Mouse (Mus musculus) stomach, embryonic 15.5 days (tissue): Measurements from ENCODE around the gene Slc1a5. TPM values are rescaled to one million over a fixed set of nuclear protein-coding genes. Genes with fewer than 3 reads are reported as not detected.
A peak's percentile ranks its signal among the peaks of the same experiment; 100 is the strongest.

Experiments
- ATAC-seq: fragments of 200-750 bp; cut with Nextera tagmentation; 2 replicates; pipeline ENCODE4 v1.8.0; 2017; ENCODE audit warnings: low read depth, moderate number of reproducible peaks, moderate TSS enrichment; ENCODE audit not compliant: insufficient read depth, low FRiP score
- H3K27ac ChIP-seq: fragments of 300-500 bp; sonication (generic); 2 replicates; pipeline ENCODE4 v1.5.1; 2015; ENCODE audit warnings: mild to moderate bottlenecking, inconsistent platforms
- H3K27me3 ChIP-seq: fragments of 300-500 bp; sonication (generic); replicated peaks from 2 replicates; pipeline ENCODE4 v1.6.1; 2015; ENCODE audit warnings: inconsistent platforms
- H3K36me3 ChIP-seq: fragments of 300-500 bp; sonication (generic); 2 replicates; pipeline ENCODE4 v1.6.1; 2015; ENCODE audit warnings: inconsistent platforms
- H3K4me1 ChIP-seq: fragments of 300-500 bp; sonication (generic); 2 replicates; pipeline ENCODE4 v1.6.1; 2015; ENCODE audit warnings: inconsistent platforms
- H3K4me2 ChIP-seq: fragments of 300-500 bp; sonication (generic); 2 replicates; pipeline ENCODE4 v1.6.1; 2015; ENCODE audit warnings: mild to moderate bottlenecking, inconsistent platforms
- H3K4me3 ChIP-seq: fragments of 300-500 bp; sonication (generic); replicated peaks from 2 replicates; pipeline ENCODE4 v1.5.1; 2015; ENCODE audit warnings: inconsistent platforms
- H3K9ac ChIP-seq: fragments of 300-500 bp; sonication (generic); 2 replicates; pipeline ENCODE4 v1.6.1; 2015; ENCODE audit warnings: inconsistent platforms
- H3K9me3 ChIP-seq: fragments of 300-500 bp; sonication (generic); 2 replicates; pipeline ENCODE4 v1.6.1; 2016; ENCODE audit warnings: inconsistent platforms
- WGBS: fragments of 180-500 bp; shearing (Covaris S2); methylation state at CpG from one replicate; pipeline ENCODE4 v1.1.7; 2015; 5-methylcytosine and 5-hydroxymethylcytosine counted together
- polyA plus RNA-seq: library from polyadenylated mRNA; unstranded; fragments of >200 nt; fragmentation: Nextera tagmentation; extraction: Ambion mirVana; gene quantifications from 2 replicates; pipeline ENCODE4 v1.2.1, GENCODE M21; 2015

Slc1a5 gene
- polyA plus RNA-seq, 1 experiment from 2014 or later, result 66.3 TPM

DNA sequence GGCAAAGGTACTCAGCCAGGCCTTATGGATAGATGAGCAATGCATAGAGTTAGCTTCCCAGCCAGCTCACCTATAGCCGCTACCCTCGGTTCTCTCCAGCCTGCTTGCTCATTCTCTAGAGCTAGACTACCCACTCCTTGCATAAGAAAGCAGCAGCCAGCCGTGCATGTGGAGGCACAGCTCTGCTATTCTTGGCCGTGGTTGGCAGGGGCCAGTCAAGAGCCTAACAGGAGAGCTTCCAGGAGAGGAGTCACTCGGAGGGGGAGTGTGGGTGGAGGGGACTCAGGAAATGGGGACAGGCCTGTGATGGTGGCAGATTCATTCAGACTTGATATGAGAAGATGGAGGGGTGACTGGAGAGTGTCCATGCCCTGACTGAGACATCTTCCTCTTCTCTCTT, 42.6 kb downstream of the Slc1a5 start:
- Histone ChIP-seq H3K4me1 (peaks cover 21% of the 10 kb centered on the region), H3K9ac (no peak overlapping the region), H3K4me3 (no peak overlapping the region), H3K4me2 (no peak overlapping the region), H3K27me3 (no peaks in the 10 kb centered on the region), H3K27ac (no peak overlapping the region), H3K36me3 (peaks cover 47% of the 10 kb centered on the region), H3K9me3 (no peaks in the 10 kb centered on the region)
- 73% methylated on average over 5 of the region's 5 CpGs for WGBS
- ATAC-seq, result no peak

- H3K36me3 ChIP-seq, result peaks cover 66% of the 10 kb centered on the region
- H3K9ac ChIP-seq, result no peak overlapping the region
- 81% methylated on average over 10 of the region's 10 CpGs for WGBS
- peaks cover 13% of the 10 kb centered on the region; the same call in 1 of the 2 replicates for H3K4me1 ChIP-seq
- ATAC-seq, result no peak
- H3K4me3 ChIP-seq, result no peak overlapping the region
- H3K27ac ChIP-seq, result no peak overlapping the region
- H3K9me3 ChIP-seq, result no peaks in the 10 kb centered on the region
- H3K4me2 ChIP-seq, result no peak overlapping the region
- H3K27me3 ChIP-seq, result no peaks in the 10 kb centered on the region
These were observed 44.6 kb downstream of the Slc1a5 start for GRCm38 (mm10) chr7:16825785-16826184.

- no peak overlapping the region for H3K4me3 ChIP-seq
- 0 out of 2 replicates have a peak, but pooled peaks cover 8% of the 10 kb centered on the region for H3K4me1 ChIP-seq
- H3K27me3 ChIP-seq, result no peaks in the 10 kb centered on the region
- H3K9me3 ChIP-seq, result no peaks in the 10 kb centered on the region
- H3K9ac ChIP-seq, result no peak overlapping the region
- H3K27ac ChIP-seq, result no peak overlapping the region; the same call in 1 of the 2 replicates
- H3K4me2 ChIP-seq, result no peak overlapping the region
- 76% methylated on average over 5 of the region's 5 CpGs for WGBS
- peaks cover 74% of the 10 kb centered on the region for H3K36me3 ChIP-seq
- no peak for ATAC-seq
These were observed 45.4 kb downstream of the Slc1a5 start for GRCm38 (mm10) chr7:16826571-16826970.

DNA sequence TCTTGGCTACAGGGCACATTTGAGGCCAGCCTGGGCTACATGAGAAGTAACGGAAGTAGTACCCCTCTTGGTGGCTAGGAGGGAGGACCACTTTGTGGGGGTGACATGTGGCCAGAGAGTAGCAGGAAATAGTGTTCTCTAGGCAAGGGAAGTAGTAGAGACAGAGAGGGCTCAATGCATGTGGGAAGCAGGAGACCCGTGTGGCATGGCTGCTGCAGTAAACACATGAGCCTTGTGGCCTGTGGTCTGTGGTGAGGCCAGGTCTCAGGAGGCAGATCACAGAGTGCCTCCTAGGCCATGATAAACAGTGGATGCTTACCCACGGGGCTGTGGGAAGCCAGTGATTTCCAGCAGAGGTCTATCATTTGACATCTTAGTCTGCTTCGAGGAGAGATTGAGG, 46.1 kb downstream of the Slc1a5 start:
- ATAC-seq, result no peak
- H3K27me3 ChIP-seq, result no peaks in the 10 kb centered on the region
- H3K4me3 ChIP-seq, result no peak overlapping the region
- H3K9me3 ChIP-seq, result no peaks in the 10 kb centered on the region
- H3K36me3 ChIP-seq, result peaks cover 81% of the 10 kb centered on the region
- 0 out of 2 replicates have a peak, but pooled peaks cover 5% of the 10 kb centered on the region for H3K4me1 ChIP-seq
- H3K9ac ChIP-seq, result no peak overlapping the region
- WGBS, result 67% methylated on average over 4 of the region's 4 CpGs
- H3K27ac ChIP-seq, result no peak overlapping the region
- H3K4me2 ChIP-seq, result no peak overlapping the region

GRCm38 (mm10) chr7:16830449-16830848, 49.3 kb downstream of the Slc1a5 start:
- Histone ChIP-seq H3K4me1 (no peaks in the 10 kb centered on the region), H3K27me3 (no peaks in the 10 kb centered on the region), H3K9ac (no peak overlapping the region), H3K27ac (no peak overlapping the region), H3K36me3 (peaks cover 89% of the 10 kb centered on the region), H3K9me3 (no peaks in the 10 kb centered on the region), H3K4me3 (no peak overlapping the region), H3K4me2 (no peak overlapping the region)
- WGBS, result 82% methylated on average over 9 of the region's 9 CpGs
- ATAC-seq, result no peak

- Histone ChIP-seq H3K27ac (no peak overlapping the region), H3K27me3 (no peaks in the 10 kb centered on the region), H3K9me3 (no peaks in the 10 kb centered on the region), H3K4me2 (no peak overlapping the region), H3K36me3 (peaks cover 54% of the 10 kb centered on the region), H3K4me1 (peaks cover 9% of the 10 kb centered on the region; the same call in 1 of the 2 replicates), H3K9ac (no peak overlapping the region), H3K4me3 (no peak overlapping the region)
- 88% methylated on average over 18 of the region's 18 CpGs for WGBS
- no peak for ATAC-seq
These were observed 57.0 kb downstream of the Slc1a5 start for GRCm38 (mm10) chr7:16837916-16838803.

GRCm38 (mm10) chr7:16838804-16839426, 57.8 kb downstream of the Slc1a5 start:
- no peaks in the 10 kb centered on the region for H3K9me3 ChIP-seq
- 76% methylated on average over 6 of the region's 6 CpGs for WGBS
- H3K27ac ChIP-seq, result no peak overlapping the region
- peaks cover 49% of the 10 kb centered on the region for H3K36me3 ChIP-seq
- no peak for ATAC-seq
- H3K27me3 ChIP-seq, result no peaks in the 10 kb centered on the region
- H3K4me2 ChIP-seq, result no peak overlapping the region
- H3K4me1 ChIP-seq, result peaks cover 16% of the 10 kb centered on the region
- no peak overlapping the region for H3K9ac ChIP-seq
- H3K4me3 ChIP-seq, result no peak overlapping the region

- Histone ChIP-seq H3K27ac (no peak overlapping the region), H3K9ac (no peak overlapping the region), H3K9me3 (no peaks in the 10 kb centered on the region), H3K4me1 (peaks cover 21% of the 10 kb centered on the region), H3K27me3 (no peaks in the 10 kb centered on the region), H3K4me3 (no peak overlapping the region), H3K36me3 (peaks cover 43% of the 10 kb centered on the region), H3K4me2 (no peak overlapping the region)
- no peak for ATAC-seq
- WGBS, result 91% methylated on average over 12 of the region's 12 CpGs
These were observed 58.4 kb downstream of the Slc1a5 start for GRCm38 (mm10) chr7:16839427-16840108.

DNA sequence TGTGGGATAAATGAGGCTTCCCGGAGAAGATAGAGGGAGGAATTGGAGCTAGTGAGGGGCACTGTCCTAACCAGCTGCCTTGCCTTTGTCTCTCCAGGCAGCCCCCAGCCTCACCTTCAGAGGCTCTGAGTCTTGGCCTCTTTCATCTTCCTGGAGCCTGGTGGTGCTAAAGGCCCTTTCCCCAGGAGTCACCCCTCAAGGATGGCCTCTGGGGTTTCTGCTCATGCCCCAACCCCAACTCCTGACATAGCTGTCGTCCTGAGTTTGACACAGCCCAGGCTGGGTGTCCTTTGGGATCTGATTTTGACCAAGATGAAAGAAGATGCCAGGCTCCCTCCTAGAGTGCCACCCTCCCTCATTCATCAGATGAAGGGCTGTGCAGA, 59.0 kb downstream of the Slc1a5 start:
- Histone ChIP-seq H3K9me3 (no peaks in the 10 kb centered on the region), H3K36me3 (peaks cover 38% of the 10 kb centered on the region), H3K4me3 (no peak overlapping the region), H3K9ac (no peak overlapping the region), H3K4me1 (peaks cover 26% of the 10 kb centered on the region), H3K27me3 (no peaks in the 10 kb centered on the region), H3K4me2 (no peak overlapping the region), H3K27ac (no peak overlapping the region)
- no peak for ATAC-seq
- 86% methylated on average over 2 of the region's 2 CpGs for WGBS

DNA sequence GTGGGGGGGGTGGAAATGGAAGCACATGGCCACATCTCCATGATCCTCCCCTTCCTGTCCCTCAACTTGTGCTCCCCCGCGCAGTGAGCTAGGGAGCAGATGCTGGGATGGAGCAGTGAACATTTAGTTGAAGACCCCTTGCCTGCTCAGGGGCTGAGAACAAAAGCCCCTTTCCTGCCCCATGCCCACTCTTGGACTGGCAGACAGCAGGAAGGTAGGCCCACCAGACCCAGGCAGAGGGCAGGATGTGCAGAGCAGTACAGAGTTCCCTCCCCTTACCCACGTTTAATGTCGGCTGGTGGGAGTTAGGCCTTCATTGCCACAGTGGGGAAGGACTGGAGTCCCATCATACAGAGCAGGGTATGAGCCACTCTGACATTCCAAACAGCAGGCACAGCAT, 59.9 kb downstream of the Slc1a5 start:
- Histone ChIP-seq H3K36me3 (peaks cover 37% of the 10 kb centered on the region), H3K9ac (no peak overlapping the region), H3K27me3 (no peaks in the 10 kb centered on the region), H3K4me2 (no peak overlapping the region), H3K4me1 (peaks cover 31% of the 10 kb centered on the region), H3K27ac (peak overlapping the region; percentile 77), H3K4me3 (no peak overlapping the region), H3K9me3 (no peaks in the 10 kb centered on the region)
- no peak for ATAC-seq
- 68% methylated on average over 4 of the region's 4 CpGs for WGBS

DNA sequence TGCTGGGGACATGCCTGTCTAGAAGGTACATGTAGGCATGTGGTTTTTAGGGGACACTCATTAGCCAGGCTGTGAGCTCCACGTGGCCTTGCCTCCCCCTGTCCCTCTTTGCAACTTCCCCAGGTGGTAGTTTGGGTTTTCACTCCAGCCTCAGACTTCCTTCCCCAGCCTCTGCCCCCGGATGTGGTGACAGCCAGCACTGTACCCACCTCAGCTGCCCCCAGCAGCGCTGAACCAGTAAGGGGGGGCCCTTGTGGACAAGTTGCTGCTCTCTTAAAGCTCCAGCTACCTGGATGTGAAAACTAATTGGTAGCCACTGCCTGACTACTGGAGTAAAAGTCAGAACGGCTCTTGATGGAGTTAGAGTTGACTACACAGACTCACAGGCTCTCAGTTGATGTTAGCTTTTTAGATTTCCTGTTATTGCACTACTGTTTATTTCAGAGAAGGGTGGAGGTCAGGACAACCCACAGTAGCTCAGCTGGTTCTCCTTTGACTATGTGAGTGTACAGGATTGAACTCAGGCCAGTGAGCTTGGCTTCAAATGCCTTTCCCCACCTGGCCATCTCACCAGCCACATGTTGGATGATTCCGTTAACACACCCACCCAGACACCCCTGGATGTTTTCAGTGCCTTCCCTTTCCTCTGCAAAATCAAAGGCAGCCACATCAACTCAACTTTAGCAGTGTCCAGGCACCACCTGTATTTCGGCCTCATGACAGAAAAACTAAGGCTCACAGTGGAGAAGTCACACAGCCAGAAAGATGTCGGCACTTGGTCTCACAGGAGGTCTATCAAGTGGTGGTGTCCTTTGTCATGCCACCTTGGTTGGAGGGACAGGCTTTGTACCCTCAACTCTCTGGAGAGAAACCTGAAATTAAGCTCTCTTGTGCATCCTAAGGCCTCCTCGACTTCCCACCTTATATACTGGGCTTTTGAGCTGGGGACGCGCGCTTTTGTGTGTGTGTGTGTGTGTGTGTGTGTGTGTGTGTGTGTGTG, 60.7 kb downstream of the Slc1a5 start:
- Histone ChIP-seq H3K4me2 (peak overlapping the region; percentile 96), H3K4me1 (peaks cover 31% of the 10 kb centered on the region), H3K9me3 (no peaks in the 10 kb centered on the region), H3K9ac (no peak overlapping the region), H3K36me3 (peaks cover 37% of the 10 kb centered on the region), H3K27me3 (no peaks in the 10 kb centered on the region), H3K4me3 (peak overlapping the region; percentile 63), H3K27ac (peak overlapping the region; percentile 77)
- no peak; the same call in 1 of the 2 replicates for ATAC-seq
- 28% methylated on average over 11 of the region's 11 CpGs for WGBS
